Mouse (Mus musculus) thymus, adult 2 months (tissue): ENCODE data around the gene Spatc1l.

Experiments used
- CTCF ChIP-seq: fragments of 200-500 bp; IDR thresholded peaks from 2 replicates; pipeline ENCODE4 v1.5.1; 2012; ENCODE audit warnings: mild to moderate bottlenecking, control low read depth, low read length, moderate library complexity, borderline replicate concordance; ENCODE audit not compliant: control insufficient read depth, poor library complexity, insufficient read depth; ENCODE audit errors: extremely low read depth
- POLR2A ChIP-seq: fragments of 200-500 bp; IDR thresholded peaks from 2 replicates; pipeline ENCODE4 v1.6.1; 2012; ENCODE audit warnings: mild to moderate bottlenecking, low read length, control low read depth, moderate library complexity; ENCODE audit not compliant: control insufficient read depth, poor library complexity, insufficient read depth; ENCODE audit errors: extremely low read depth

GRCm38 (mm10) chr10:76586190-76586589 lies 24.1 kb downstream of the Spatc1l start:
- TF ChIP-seq CTCF: no peak
- no peak for TF ChIP-seq POLR2A
